Mouse (Mus musculus): ENCODE measurements around the gene Calm2.

DNA sequence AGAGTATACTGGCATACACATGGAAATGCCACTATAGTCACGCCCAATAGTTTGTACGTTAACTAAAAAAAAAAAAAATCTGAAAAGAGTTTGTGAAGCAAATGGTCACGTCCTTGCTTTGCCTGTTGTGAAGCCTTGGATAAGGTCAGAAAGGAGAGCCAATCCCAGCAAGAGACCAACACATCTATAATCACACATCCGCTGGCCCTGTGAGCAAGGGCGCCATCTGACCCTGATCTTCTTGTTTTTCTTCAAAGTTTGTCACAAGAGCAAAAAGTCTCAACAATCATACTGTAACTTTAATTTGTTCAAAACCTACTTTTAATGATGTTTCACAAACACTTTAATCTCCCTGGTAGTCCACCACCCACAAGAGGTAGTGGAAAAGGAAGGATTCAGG is 39.0 kb upstream of the Calm2 start:
- no peak for TF ChIP-seq POLR2A (IDR thresholded peaks at IDR 0.05; ENCODE audit: borderline replicate concordance, extremely low read depth, insufficient read depth, insufficient read length, poor library complexity, severe bottlenecking)
- no peak for TF ChIP-seq CTCF (IDR thresholded peaks at IDR 0.05; ENCODE audit: borderline replicate concordance, extremely low read depth, insufficient read depth, insufficient read length)

Data from brain, embryonic 14.5 days (tissue).